Mouse (Mus musculus): ENCODE measurements at regions not wholly inside any gene's neighbourhood (a gene's known extent, or its start where the extent isn't known, plus 50 kb on each side); places are given as distances from the start of the nearest gene placed in this dataset.

DNA sequence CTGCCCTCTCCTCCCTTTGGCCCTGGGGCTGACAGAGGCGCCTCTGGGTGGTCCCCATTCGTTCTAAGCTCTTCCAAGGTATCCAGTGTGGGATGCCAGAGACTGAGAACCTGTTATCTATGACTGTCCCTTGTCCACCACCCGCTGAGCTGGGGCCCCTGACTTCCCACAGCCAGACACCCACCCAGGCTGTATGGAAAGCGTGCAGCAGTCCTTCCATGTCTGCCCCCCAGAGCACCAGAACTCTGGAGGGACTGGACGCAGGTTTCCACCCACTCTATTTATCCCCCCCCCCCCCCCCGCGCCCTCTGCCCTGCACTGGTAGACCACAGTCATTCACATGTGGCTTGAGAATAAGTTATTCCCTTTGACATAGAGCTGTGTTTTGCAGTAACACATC is 408.5 kb upstream of the B3galt2 start:
- H3K9ac ChIP-seq (ENCODE audit: low read depth, poor library complexity, severe bottlenecking), result no peak overlapping the region
- H3K27ac ChIP-seq (ENCODE audit: insufficient read depth, low read length), result no peak overlapping the region
- no peak for TF ChIP-seq CTCF (IDR thresholded peaks at IDR 0.05; ENCODE audit: low read depth, low read length)
- no peak for TF ChIP-seq EP300 (IDR thresholded peaks at IDR 0.05; ENCODE audit: insufficient read depth, low read depth, low read length)
- no peak for TF ChIP-seq POLR2A (IDR thresholded peaks at IDR 0.05; ENCODE audit: insufficient read depth, low read length)
- no peaks in the 10 kb centered on the region for H3K27me3 ChIP-seq (ENCODE audit: control insufficient read depth, insufficient read depth, low read length, poor library complexity, severe bottlenecking)
- no peak overlapping the region for H3K4me3 ChIP-seq (ENCODE audit: low read depth, low read length)
- H3K9me3 ChIP-seq (replicated peaks; ENCODE audit: control insufficient read depth, insufficient read depth, low read length, poor library complexity, severe bottlenecking), result peaks cover 22% of the 10 kb centered on the region
- no peaks in the 10 kb centered on the region for H3K4me1 ChIP-seq (ENCODE audit: control insufficient read depth, insufficient read depth, low read length)
- no peaks in the 10 kb centered on the region for H3K36me3 ChIP-seq (ENCODE audit: control insufficient read depth, insufficient read depth, low read length, poor library complexity, severe bottlenecking)

DNA sequence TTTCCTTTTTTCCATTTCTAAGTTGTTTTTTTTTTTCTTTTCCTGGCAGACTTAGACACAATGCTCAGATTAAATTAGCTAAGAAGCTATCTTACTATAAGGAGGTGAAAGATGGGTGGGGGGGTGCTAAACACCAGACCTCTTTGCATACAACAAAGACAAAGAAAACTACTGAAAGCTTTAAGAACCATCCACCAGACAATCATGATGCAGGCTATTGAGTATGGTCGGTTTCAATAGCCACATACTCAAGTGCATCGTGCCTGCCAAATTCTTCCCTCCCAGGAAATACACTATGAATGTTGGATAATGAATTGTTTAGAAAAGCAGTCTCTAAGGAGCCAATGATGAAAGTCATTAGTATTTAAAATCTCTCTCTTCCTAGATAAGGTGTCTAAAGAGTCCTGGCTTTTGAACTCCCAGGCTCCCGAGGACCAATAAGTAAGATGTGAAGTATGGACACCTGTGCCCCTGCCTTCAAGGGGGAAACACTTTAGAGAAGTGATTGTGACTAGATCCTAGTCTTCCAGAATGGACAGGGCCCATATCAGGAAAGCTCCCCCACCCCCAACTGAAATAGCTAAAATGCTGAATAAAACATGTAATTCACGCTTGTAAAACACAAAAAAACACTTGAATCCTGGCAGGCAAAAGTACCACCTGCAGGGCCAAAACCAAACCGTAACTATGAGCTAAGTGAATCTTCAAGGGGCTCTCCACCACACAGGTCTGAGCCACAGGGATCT is 381.8 kb upstream of the B3galt2 start:
- no peaks in the 10 kb centered on the region for H3K4me1 ChIP-seq (ENCODE audit: control insufficient read depth, insufficient read depth, low read length)
- no peaks in the 10 kb centered on the region for H3K9me3 ChIP-seq (replicated peaks; ENCODE audit: control insufficient read depth, insufficient read depth, low read length, poor library complexity, severe bottlenecking)
- H3K36me3 ChIP-seq (ENCODE audit: control insufficient read depth, insufficient read depth, low read length, poor library complexity, severe bottlenecking), result no peaks in the 10 kb centered on the region
- H3K27ac ChIP-seq (ENCODE audit: insufficient read depth, low read length), result no peak overlapping the region
- TF ChIP-seq POLR2A (IDR thresholded peaks at IDR 0.05; ENCODE audit: insufficient read depth, low read length) (no peak), CTCF (IDR thresholded peaks at IDR 0.05; ENCODE audit: low read depth, low read length) (no peak), EP300 (IDR thresholded peaks at IDR 0.05; ENCODE audit: insufficient read depth, low read depth, low read length) (no peak)
- no peaks in the 10 kb centered on the region for H3K27me3 ChIP-seq (ENCODE audit: control insufficient read depth, insufficient read depth, low read length, poor library complexity, severe bottlenecking)
- H3K4me3 ChIP-seq (ENCODE audit: low read depth, low read length), result no peak overlapping the region
- no peak overlapping the region for H3K9ac ChIP-seq (ENCODE audit: low read depth, poor library complexity, severe bottlenecking)

DNA sequence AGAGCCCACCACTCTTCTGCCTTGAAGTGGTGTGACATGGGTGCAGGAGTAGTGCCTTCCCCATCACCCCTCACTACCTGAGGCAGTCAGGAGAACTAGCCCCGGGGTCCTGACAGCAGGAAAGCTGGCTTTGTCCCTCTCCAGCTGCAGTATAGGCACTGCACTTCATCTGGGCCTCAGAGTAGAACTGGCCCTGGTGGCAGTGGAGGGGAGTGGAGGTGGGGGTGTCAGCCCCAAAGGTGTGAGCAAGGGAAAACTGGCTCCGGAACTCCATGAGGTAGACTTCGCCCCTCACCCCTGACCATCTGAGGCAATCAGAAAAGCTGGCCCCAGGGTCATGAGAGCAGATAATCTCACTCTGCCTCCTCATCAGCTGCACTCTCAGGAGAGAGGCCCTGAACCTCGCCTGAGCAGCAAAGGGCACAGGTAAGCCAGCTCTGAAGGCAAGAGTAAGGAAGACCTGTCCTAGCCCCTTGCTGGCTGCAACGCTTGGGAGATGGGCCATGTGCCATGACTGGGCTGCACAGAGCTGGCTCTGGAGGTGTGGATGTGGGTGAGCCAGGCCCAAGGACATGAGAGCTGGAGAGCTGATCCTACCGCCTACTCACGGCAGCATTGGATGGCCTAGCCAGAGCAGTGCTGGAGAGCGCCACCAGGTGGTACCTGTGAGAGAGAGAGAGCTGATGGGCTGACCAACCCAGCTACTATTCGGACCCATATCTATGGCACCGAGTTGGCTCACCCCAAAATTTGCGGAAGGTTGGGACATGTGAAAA is 377.0 kb upstream of the B3galt2 start:
- Histone ChIP-seq H3K27ac (ENCODE audit: insufficient read depth, low read length) (no peak overlapping the region), H3K9ac (ENCODE audit: low read depth, poor library complexity, severe bottlenecking) (no peak overlapping the region), H3K36me3 (ENCODE audit: control insufficient read depth, insufficient read depth, low read length, poor library complexity, severe bottlenecking) (no peaks in the 10 kb centered on the region), H3K27me3 (ENCODE audit: control insufficient read depth, insufficient read depth, low read length, poor library complexity, severe bottlenecking) (no peaks in the 10 kb centered on the region), H3K4me1 (ENCODE audit: control insufficient read depth, insufficient read depth, low read length) (no peaks in the 10 kb centered on the region), H3K9me3 (replicated peaks; ENCODE audit: control insufficient read depth, insufficient read depth, low read length, poor library complexity, severe bottlenecking) (no peaks in the 10 kb centered on the region), H3K4me3 (ENCODE audit: low read depth, low read length) (no peak overlapping the region)
- TF ChIP-seq CTCF (IDR thresholded peaks at IDR 0.05; ENCODE audit: low read depth, low read length), result peak; percentile 70
- TF ChIP-seq EP300 (IDR thresholded peaks at IDR 0.05; ENCODE audit: insufficient read depth, low read depth, low read length), result no peak
- TF ChIP-seq POLR2A (IDR thresholded peaks at IDR 0.05; ENCODE audit: insufficient read depth, low read length), result no peak

DNA sequence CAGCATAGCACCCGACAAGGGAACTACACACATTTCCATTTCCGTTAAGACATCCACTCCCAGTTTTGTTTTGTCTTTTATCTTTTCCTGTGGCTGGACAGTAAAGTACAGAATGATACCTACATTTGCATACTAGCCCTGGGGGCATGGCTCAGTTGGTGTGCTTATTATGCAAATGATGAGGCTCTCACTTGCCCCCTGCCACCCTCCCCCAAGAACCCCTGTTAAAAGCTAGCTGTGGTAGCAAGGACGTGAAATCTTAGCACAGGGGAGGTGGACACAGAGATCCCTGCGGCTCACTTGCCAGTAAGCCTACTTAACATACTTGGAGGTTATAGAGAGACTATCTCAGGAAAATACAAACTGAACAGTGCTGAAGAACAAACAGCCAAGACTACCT is 375.2 kb upstream of the B3galt2 start:
- TF ChIP-seq EP300 (IDR thresholded peaks at IDR 0.05; ENCODE audit: insufficient read depth, low read depth, low read length) (peak; percentile 70; the same call in 1 of the 2 replicates), CTCF (IDR thresholded peaks at IDR 0.05; ENCODE audit: low read depth, low read length) (no peak), POLR2A (IDR thresholded peaks at IDR 0.05; ENCODE audit: insufficient read depth, low read length) (no peak)
- Histone ChIP-seq H3K36me3 (ENCODE audit: control insufficient read depth, insufficient read depth, low read length, poor library complexity, severe bottlenecking) (no peaks in the 10 kb centered on the region), H3K4me3 (ENCODE audit: low read depth, low read length) (no peak overlapping the region), H3K27ac (ENCODE audit: insufficient read depth, low read length) (no peak overlapping the region), H3K9me3 (replicated peaks; ENCODE audit: control insufficient read depth, insufficient read depth, low read length, poor library complexity, severe bottlenecking) (no peaks in the 10 kb centered on the region), H3K27me3 (ENCODE audit: control insufficient read depth, insufficient read depth, low read length, poor library complexity, severe bottlenecking) (no peaks in the 10 kb centered on the region), H3K9ac (ENCODE audit: low read depth, poor library complexity, severe bottlenecking) (no peak overlapping the region), H3K4me1 (ENCODE audit: control insufficient read depth, insufficient read depth, low read length) (no peaks in the 10 kb centered on the region)

DNA sequence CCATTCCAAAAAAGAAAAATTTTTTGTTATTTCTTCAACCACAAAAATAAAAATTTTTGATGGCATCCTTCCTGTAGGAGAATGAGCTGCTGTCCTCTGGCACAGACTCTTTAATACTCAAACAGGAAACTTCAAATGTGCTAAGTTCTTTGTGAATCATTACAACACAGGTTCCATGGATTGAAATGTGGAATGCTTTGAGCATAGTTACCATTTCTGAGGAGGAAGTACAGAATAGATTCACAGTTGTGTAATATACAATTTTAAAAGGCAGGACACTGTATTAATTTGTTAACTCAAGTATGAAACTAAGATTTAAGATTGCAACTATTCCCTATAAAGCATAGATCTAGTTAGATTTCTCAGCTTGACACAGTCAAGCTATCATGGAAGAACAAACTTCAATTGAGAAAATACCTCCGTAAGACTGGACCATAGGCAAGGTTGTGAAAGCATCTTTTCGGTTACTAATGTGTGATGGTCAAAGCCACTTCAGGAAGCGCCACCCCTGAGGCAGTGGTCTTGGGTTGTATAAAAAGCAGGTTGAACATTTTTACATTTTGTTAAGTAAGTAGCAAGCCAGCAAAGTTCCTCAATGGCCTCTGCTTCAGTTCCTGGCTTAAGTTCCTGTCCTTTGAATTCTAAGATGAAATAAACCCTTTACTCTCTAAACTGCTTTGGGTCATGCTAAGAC is 354.0 kb upstream of the B3galt2 start:
- Histone ChIP-seq H3K27ac (ENCODE audit: insufficient read depth, low read length) (no peak overlapping the region), H3K4me3 (ENCODE audit: low read depth, low read length) (no peak overlapping the region), H3K27me3 (ENCODE audit: control insufficient read depth, insufficient read depth, low read length, poor library complexity, severe bottlenecking) (no peaks in the 10 kb centered on the region), H3K9ac (ENCODE audit: low read depth, poor library complexity, severe bottlenecking) (no peak overlapping the region), H3K9me3 (replicated peaks; ENCODE audit: control insufficient read depth, insufficient read depth, low read length, poor library complexity, severe bottlenecking) (0 out of 2 replicates have a peak, but pooled peaks cover 3% of the 10 kb centered on the region), H3K4me1 (ENCODE audit: control insufficient read depth, insufficient read depth, low read length) (no peaks in the 10 kb centered on the region), H3K36me3 (ENCODE audit: control insufficient read depth, insufficient read depth, low read length, poor library complexity, severe bottlenecking) (no peaks in the 10 kb centered on the region)
- TF ChIP-seq POLR2A (IDR thresholded peaks at IDR 0.05; ENCODE audit: insufficient read depth, low read length), result no peak
- TF ChIP-seq EP300 (IDR thresholded peaks at IDR 0.05; ENCODE audit: insufficient read depth, low read depth, low read length), result no peak
- TF ChIP-seq CTCF (IDR thresholded peaks at IDR 0.05; ENCODE audit: low read depth, low read length), result no peak
